Mouse (Mus musculus): ENCODE results near the gene Gdf7. TPM values are rescaled to one million over a fixed set of nuclear protein-coding genes. Genes with fewer than 3 reads are reported as not detected.

Gene Gdf7
- polyA plus RNA-seq, 1 experiment, result 1.1 TPM

DNA sequence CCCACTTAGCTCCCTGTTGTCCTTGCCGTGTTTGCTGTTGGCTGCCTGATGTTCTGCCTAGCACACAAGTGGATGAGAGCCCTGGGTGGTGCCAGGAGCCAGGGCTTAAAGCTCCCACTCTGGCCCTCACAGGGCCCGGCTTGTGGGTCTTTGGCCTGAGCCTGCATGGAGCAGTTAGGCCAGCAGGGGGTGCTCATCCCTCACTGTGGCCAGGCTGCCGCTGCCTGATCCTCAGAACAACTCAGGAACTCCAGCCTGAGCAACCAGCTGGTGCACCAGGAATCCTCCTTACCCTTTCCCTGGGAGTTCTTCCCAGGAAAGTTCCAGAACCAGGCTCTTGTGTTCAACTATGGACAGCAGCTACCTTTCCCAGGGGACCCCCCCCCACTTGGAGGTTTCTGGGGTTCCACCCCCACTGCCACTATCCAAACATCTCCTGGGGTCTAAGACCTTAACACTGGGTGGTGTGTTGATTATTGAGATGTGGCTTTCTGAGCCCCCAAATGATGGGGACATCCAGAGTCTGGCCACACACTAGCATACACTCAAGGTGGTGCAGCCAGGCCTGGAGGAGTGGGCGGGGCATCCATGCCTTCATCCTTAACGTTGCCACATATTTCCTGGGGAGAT lies 18.4 kb upstream of the Gdf7 start:
- Histone ChIP-seq H3K27me3 (replicated peaks; ENCODE audit: control insufficient read depth, insufficient read depth, low read length) (no peaks in the 10 kb centered on the region), H3K4me1 (ENCODE audit: control insufficient read depth, insufficient read depth, low read length) (no peaks in the 10 kb centered on the region), H3K4me3 (ENCODE audit: insufficient read depth, low read depth, low read length) (no peak overlapping the region), H3K36me3 (ENCODE audit: control insufficient read depth, insufficient read depth, low read length) (no peaks in the 10 kb centered on the region), H3K27ac (ENCODE audit: insufficient read depth, low read depth, low read length) (no peak overlapping the region)
- WGBS, result 36% methylated on average over 5 of the region's 5 CpGs
- peak; percentile 87 for TF ChIP-seq CTCF (conservative IDR thresholded peaks at IDR 0.05; ENCODE audit: insufficient read depth, insufficient read length, low read depth, low read length)
- no peak for TF ChIP-seq POLR2A (IDR thresholded peaks at IDR 0.05; ENCODE audit: low read depth, low read length)
- DNase-seq, result peak; percentile 82

DNA sequence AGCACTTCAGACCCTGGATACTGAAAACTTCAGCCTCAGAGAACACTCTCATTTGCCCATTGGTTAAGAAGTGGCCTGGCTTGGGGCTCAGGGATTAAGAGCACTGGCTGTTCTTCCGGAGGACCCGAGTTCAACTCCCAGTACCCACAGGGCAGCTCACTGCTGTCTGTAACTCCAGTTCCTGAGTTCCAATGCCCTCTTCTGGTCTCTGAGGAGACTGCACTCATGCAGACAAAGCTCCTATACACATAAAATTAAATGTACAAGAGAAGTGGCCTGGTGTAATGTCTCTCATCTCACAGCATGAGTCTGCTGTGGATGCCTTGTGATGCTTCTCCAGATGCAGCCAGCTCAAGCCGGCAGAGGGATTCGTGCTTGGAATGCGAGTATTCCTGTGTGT lies 14.8 kb upstream of the Gdf7 start:
- H3K36me3 ChIP-seq (ENCODE audit: control insufficient read depth, insufficient read depth, low read length), result no peaks in the 10 kb centered on the region
- 92% methylated on average over 5 of the region's 5 CpGs for WGBS
- no peaks in the 10 kb centered on the region for H3K27me3 ChIP-seq (replicated peaks; ENCODE audit: control insufficient read depth, insufficient read depth, low read length)
- TF ChIP-seq CTCF (conservative IDR thresholded peaks at IDR 0.05; ENCODE audit: insufficient read depth, insufficient read length, low read depth, low read length) (0 out of 2 replicates have a peak, but pooled peaks have one; percentile 4), POLR2A (IDR thresholded peaks at IDR 0.05; ENCODE audit: low read depth, low read length) (no peak)
- H3K4me1 ChIP-seq (ENCODE audit: control insufficient read depth, insufficient read depth, low read length), result no peaks in the 10 kb centered on the region
- H3K27ac ChIP-seq (ENCODE audit: insufficient read depth, low read depth, low read length), result no peak overlapping the region
- H3K4me3 ChIP-seq (ENCODE audit: insufficient read depth, low read depth, low read length), result no peak overlapping the region
- DNase-seq, result no peak

DNA sequence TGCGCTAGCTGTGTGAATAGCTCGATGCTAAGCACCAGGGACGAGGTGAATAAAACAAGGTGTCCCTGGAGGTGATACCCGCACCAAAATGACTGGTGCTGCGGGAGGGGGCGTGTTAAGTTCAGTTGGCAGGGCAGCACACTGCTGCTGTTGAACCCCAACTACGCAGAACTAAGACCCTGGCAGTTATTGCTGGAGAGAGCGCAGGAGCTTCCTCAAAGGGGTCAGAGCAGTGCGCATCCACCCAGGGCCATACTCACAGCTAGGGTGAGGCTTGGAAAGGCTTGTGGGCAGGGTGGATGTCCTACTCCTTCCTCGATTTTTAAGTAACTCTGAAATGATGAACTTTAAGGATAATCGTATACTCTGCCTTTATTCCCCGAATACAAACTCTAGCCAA lies 12.0 kb upstream of the Gdf7 start:
- peak overlapping the region; percentile 75 for H3K4me3 ChIP-seq (ENCODE audit: insufficient read depth, low read depth, low read length)
- WGBS, result 20% methylated on average over 12 of the region's 12 CpGs

DNA sequence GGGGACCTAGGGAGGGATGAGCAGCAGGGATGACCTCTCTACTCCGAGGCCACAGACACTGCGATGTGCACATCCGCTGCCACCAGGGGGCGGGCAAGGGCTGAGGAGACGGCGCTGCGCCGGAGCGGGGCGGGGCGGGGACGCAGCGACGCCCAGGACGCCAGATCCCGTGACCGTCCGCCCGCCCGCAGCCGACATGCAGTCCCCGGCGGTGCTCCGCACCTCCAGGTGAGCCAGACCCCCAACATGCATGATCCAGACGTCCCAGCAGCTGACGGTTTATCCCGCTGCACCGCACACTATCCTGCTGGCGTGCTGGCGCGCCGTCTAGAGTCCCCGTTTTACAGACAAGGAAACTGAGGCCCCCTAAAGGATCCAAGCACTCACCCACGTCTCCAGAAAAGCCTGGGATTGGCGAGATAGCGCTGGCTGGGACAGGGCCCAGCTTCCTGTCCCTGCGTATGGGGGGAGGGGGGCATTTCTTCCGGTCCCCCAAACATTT lies 11.6 kb upstream of the Gdf7 start, which contains the start of gene Hs1bp3:
Gene Hs1bp3 (plus strand): TSS at position 163 of the 502 bp plus-strand sequence.
- H3K27me3 ChIP-seq (replicated peaks; ENCODE audit: control insufficient read depth, insufficient read depth, low read length), result no peaks in the 10 kb centered on the region
- TF ChIP-seq POLR2A (IDR thresholded peaks at IDR 0.05; ENCODE audit: low read depth, low read length) (no peak), CTCF (conservative IDR thresholded peaks at IDR 0.05; ENCODE audit: insufficient read depth, insufficient read length, low read depth, low read length) (peak; percentile 83)
- no peaks in the 10 kb centered on the region for H3K36me3 ChIP-seq (ENCODE audit: control insufficient read depth, insufficient read depth, low read length)
- under 1% methylated on average over 38 of the region's 38 CpGs for WGBS
- DNase-seq, result peak; percentile 87
- H3K4me3 ChIP-seq (ENCODE audit: insufficient read depth, low read depth, low read length), result peak within 1 kb of the TSS; percentile 75
- no peaks in the 10 kb centered on the region for H3K4me1 ChIP-seq (ENCODE audit: control insufficient read depth, insufficient read depth, low read length)
- H3K27ac ChIP-seq (ENCODE audit: insufficient read depth, low read depth, low read length), result no peak within 1 kb of the TSS

More for the DNA sequence above, 12.0 kb upstream of the Gdf7 start:
- TF ChIP-seq POLR2A (IDR thresholded peaks at IDR 0.05; ENCODE audit: low read depth, low read length) (no peak), CTCF (conservative IDR thresholded peaks at IDR 0.05; ENCODE audit: insufficient read depth, insufficient read length, low read depth, low read length) (no peak)
- Histone ChIP-seq H3K27ac (ENCODE audit: insufficient read depth, low read depth, low read length) (no peak overlapping the region), H3K4me1 (ENCODE audit: control insufficient read depth, insufficient read depth, low read length) (no peaks in the 10 kb centered on the region), H3K36me3 (ENCODE audit: control insufficient read depth, insufficient read depth, low read length) (no peaks in the 10 kb centered on the region), H3K27me3 (replicated peaks; ENCODE audit: control insufficient read depth, insufficient read depth, low read length) (no peaks in the 10 kb centered on the region)
- no peak for DNase-seq

DNA sequence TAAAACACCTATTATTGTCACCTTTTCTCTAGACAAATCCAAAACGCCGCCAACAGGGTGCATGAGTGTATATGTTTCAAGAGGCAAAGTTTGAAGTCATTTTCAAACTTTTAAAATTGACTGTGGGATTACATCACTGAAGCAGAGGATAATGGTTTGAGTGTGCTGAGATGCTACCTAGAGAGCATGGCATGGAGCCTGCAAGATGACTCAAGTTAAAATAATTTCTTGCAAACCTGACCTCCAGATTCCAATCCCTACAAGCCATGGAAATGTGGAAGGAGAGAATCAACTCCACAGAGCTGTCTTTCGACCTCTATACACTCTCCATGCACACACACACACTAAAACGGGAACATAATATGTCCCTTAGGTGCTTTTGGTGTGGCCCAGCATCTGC lies 10.5 kb upstream of the Gdf7 start:
- 91% methylated on average over 4 of the region's 4 CpGs for WGBS
- no peak for DNase-seq
- H3K27ac ChIP-seq (ENCODE audit: insufficient read depth, low read depth, low read length), result no peak overlapping the region
- no peak overlapping the region for H3K4me3 ChIP-seq (ENCODE audit: insufficient read depth, low read depth, low read length)
- H3K4me1 ChIP-seq (ENCODE audit: control insufficient read depth, insufficient read depth, low read length), result no peaks in the 10 kb centered on the region
- TF ChIP-seq POLR2A (IDR thresholded peaks at IDR 0.05; ENCODE audit: low read depth, low read length) (no peak), CTCF (conservative IDR thresholded peaks at IDR 0.05; ENCODE audit: insufficient read depth, insufficient read length, low read depth, low read length) (no peak)
- H3K36me3 ChIP-seq (ENCODE audit: control insufficient read depth, insufficient read depth, low read length), result no peaks in the 10 kb centered on the region
- H3K27me3 ChIP-seq (replicated peaks; ENCODE audit: control insufficient read depth, insufficient read depth, low read length), result no peaks in the 10 kb centered on the region

DNA sequence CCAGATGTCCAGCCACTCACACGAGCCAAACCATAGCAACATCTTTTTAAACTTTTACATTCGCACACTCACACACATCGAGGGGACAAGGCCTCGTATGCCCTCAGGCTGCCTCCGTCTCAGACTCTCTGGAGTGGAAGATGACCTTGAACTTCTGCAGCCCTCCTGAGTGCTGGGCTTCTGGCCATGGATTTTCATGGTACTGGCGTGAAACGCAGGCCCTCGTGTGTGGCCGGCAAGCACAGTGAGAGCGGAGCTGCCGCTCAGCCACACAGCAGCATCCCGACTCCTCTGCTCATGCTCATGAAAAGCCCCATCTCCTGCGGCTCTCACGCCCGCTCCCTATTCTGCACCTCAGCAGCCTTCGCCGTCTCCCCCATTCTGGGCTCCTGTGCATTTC lies 9.2 kb upstream of the Gdf7 start:
- Histone ChIP-seq H3K27me3 (replicated peaks; ENCODE audit: control insufficient read depth, insufficient read depth, low read length) (0 out of 2 replicates have a peak, but pooled peaks cover 2% of the 10 kb centered on the region), H3K4me1 (ENCODE audit: control insufficient read depth, insufficient read depth, low read length) (no peaks in the 10 kb centered on the region), H3K27ac (ENCODE audit: insufficient read depth, low read depth, low read length) (no peak overlapping the region), H3K36me3 (ENCODE audit: control insufficient read depth, insufficient read depth, low read length) (no peaks in the 10 kb centered on the region), H3K4me3 (ENCODE audit: insufficient read depth, low read depth, low read length) (no peak overlapping the region)
- DNase-seq, result no peak
- no peak for TF ChIP-seq POLR2A (IDR thresholded peaks at IDR 0.05; ENCODE audit: low read depth, low read length)
- no peak for TF ChIP-seq CTCF (conservative IDR thresholded peaks at IDR 0.05; ENCODE audit: insufficient read depth, insufficient read length, low read depth, low read length)
- WGBS, result 42% methylated on average over 17 of the region's 17 CpGs

DNA sequence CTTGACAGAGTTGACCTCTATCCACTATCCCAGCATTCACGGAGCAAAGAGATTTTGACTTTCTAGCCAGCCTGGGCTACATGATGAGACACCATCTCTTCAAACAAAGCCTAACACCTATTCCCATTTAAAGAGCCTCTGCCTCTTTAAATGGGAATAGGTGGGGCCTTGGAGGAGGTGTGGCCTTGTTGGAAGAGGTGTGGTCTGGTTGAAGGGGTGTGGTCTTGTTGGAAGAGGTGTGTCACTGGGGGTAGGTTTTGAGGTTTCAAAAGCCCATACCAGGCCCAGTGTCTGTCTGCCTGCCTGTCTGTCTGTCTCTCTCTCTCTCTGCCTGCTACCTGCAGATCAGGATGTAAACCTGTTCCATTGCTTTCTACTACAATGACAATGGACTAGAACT lies 5.2 kb upstream of the Gdf7 start:
- no peaks in the 10 kb centered on the region for H3K36me3 ChIP-seq (ENCODE audit: control insufficient read depth, insufficient read depth, low read length)
- DNase-seq, result no peak
- H3K4me1 ChIP-seq (ENCODE audit: control insufficient read depth, insufficient read depth, low read length), result no peaks in the 10 kb centered on the region
- no peak overlapping the region for H3K27ac ChIP-seq (ENCODE audit: insufficient read depth, low read depth, low read length)
- H3K4me3 ChIP-seq (ENCODE audit: insufficient read depth, low read depth, low read length), result no peak overlapping the region
- H3K27me3 ChIP-seq (replicated peaks; ENCODE audit: control insufficient read depth, insufficient read depth, low read length), result 0 out of 2 replicates have a peak, but pooled peaks cover 2% of the 10 kb centered on the region
- TF ChIP-seq CTCF (conservative IDR thresholded peaks at IDR 0.05; ENCODE audit: insufficient read depth, insufficient read length, low read depth, low read length) (no peak), POLR2A (IDR thresholded peaks at IDR 0.05; ENCODE audit: low read depth, low read length) (no peak)
- 57% methylated on average over 1 of the region's 1 CpGs for WGBS

Data from kidney, adult 2 months (tissue).